ENCODE assay signal across 9 mouse cellular contexts in the genomic region with DNA sequence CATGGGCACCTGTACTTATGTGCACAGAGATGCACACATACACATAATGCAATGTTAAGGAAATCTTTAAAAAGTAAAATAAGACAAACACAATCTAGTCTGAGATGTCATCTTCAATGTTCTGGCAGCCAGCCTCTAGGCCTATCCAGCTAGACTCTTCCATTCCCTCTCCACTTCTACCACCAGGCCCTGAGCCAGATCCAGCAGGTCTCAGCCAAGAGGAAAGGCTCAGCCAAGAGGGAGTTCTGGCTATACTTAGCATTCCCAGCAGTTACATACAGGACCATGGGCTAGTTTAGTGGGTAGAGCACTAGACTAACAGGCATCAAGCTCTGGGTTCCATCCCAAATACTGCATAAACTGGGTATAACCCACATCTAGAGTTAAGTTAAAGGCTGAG. TPM values are rescaled to one million over a fixed set of nuclear protein-coding genes. Genes with fewer than 3 reads are reported as not detected.
A peak's percentile ranks its signal among the peaks of the same experiment; 100 is the strongest.
DNase-seq lines count a peak whose midpoint lies in the region; ATAC-seq lines count a peak whose summit lies in the region.
"Had no signal": no experiment of that assay in that cellular context is flagged by ENCODE, and none has a peak within 500 bp of the region (broad histone marks: within the 10 kb centered on the region; RNA-seq: fewer than 3 reads in every experiment).

No protein-coding gene starts in this region.

- H3K27ac ChIP-seq in liver, embryonic 11.5 days (ENCODE audit: low read depth, low read length): 0 out of 2 replicates have a peak overlapping the region, but pooled peaks have one; percentile 6
- peak overlapping the region; percentile 35 to 72; a peak in 3 of 4 replicates for H3K27ac ChIP-seq in heart, embryonic 14.5 days (replicated peaks in 1 of 2; ENCODE audit: control insufficient read depth in 1 of 2, insufficient read depth in 1 of 2, low read depth in 2 of 2, low read length in 2 of 2)
- H3K27ac ChIP-seq: liver, embryonic 14.5 days had no signal

- H3K27me3 ChIP-seq in liver, embryonic 11.5 days (replicated peaks; ENCODE audit: control insufficient read depth, insufficient read depth, low read length): no peaks in the 10 kb centered on the region
- H3K27me3 ChIP-seq in heart, embryonic 14.5 days (ENCODE audit: control insufficient read depth, insufficient read depth, low read length): no peaks in the 10 kb centered on the region

- H3K4me3 ChIP-seq in liver, embryonic 11.5 days (ENCODE audit: low read depth, low read length): no peak overlapping the region
- no peak overlapping the region for H3K4me3 ChIP-seq in heart, embryonic 14.5 days (ENCODE audit: control insufficient read depth in 1 of 2, insufficient read depth in 1 of 2, low read depth in 1 of 2, low read length in 2 of 2)

- no peak overlapping the region for H3K9ac ChIP-seq in liver, embryonic 11.5 days (ENCODE audit: low read depth, low read length)
- no peak overlapping the region for H3K9ac ChIP-seq in heart, embryonic 14.5 days (ENCODE audit: low read length)
- H3K9ac ChIP-seq: liver, embryonic 14.5 days had no signal

- no peak overlapping the region for H3K4me2 ChIP-seq in liver, embryonic 11.5 days
- no peak overlapping the region for H3K4me2 ChIP-seq in heart, embryonic 14.5 days (ENCODE audit: low read length)

- DNase-seq in liver, embryonic 11.5 days (ENCODE audit: low spot score): no peak
- no peak for DNase-seq in liver
- DNase-seq in cerebellum, postnatal 10 days: peak; percentile 94 to 96
- DNase-seq in lung, adult 18-20 months: peak; percentile 65 to 67
- peak; percentile 38 for DNase-seq in telencephalon, adult 2 months (ENCODE audit: low read depth, low spot score)
- DNase-seq in neural tube, embryonic 10.5 days (ENCODE audit: extremely low spot score, low spot score): no peak

- no peaks in the 10 kb centered on the region for H3K36me3 ChIP-seq in liver, embryonic 11.5 days (ENCODE audit: control insufficient read depth, insufficient read depth, low read length)
- no peaks in the 10 kb centered on the region for H3K36me3 ChIP-seq in heart, embryonic 14.5 days (ENCODE audit: control insufficient read depth, insufficient read depth, low read length)

- peaks cover 36% of the 10 kb centered on the region for H3K4me1 ChIP-seq in liver, embryonic 11.5 days (replicated peaks; ENCODE audit: control insufficient read depth, insufficient read depth, low read length)
- H3K4me1 ChIP-seq in heart, embryonic 14.5 days (ENCODE audit: control insufficient read depth in 2 of 2, insufficient read depth in 2 of 2, low read length in 2 of 2): peaks cover 19 to 53% of the 10 kb centered on the region in 2 experiments

- no peak for ATAC-seq in liver, embryonic 11.5 days (replicated peaks; ENCODE audit: low FRiP score)
- peak; percentile 74; the same call in 1 of the 2 replicates for ATAC-seq in heart, embryonic 14.5 days (ENCODE audit: insufficient number of reproducible peaks, insufficient read depth, low FRiP score, low read depth)
- no peak for ATAC-seq in erythroid progenitor cell, adult 5-6 weeks (replicated peaks; ENCODE audit: low FRiP score, poor library complexity, severe bottlenecking)

- H3K9me3 ChIP-seq in liver, embryonic 11.5 days (ENCODE audit: control insufficient read depth, low read length): no peaks in the 10 kb centered on the region
- no peaks in the 10 kb centered on the region for H3K9me3 ChIP-seq in heart, embryonic 14.5 days (ENCODE audit: control insufficient read depth, low read length)

RNA-seq across cellular contexts. Expression of a gene that starts 26.3 kb away (rescaled TPM):
- polyA plus RNA-seq in liver, embryonic 11.5 days (2014; fragmentation: Nextera tagmentation; extraction: Ambion mirVana): 45.8 and 50.0 TPM in 2 replicates
- polyA plus RNA-seq in heart, embryonic 14.5 days (2014; fragmentation: Nextera tagmentation; extraction: Ambion mirVana): 71.6 and 76.8 TPM in 2 replicates
- 42.3 and 57.3 TPM in 2 replicates for total RNA-seq in erythroid progenitor cell, adult 5-6 weeks (2015; ENCODE audit: low replicate concordance)
- total RNA-seq in erythroid progenitor cell, adult 5-6 weeks (2017; ENCODE audit: low replicate concordance): 71.5 and 79.1 TPM in 2 replicates

Comparison
In these comparisons a context has a peak if more than half of its experiments do, and no peak if none do; other contexts are left out.
1. DNase-seq: peak in cerebellum, postnatal 10 days (2 of 2), lung, adult 18-20 months (2 of 2) and telencephalon, adult 2 months (single experiment); none in liver, embryonic 11.5 days (single experiment), liver (single experiment) and neural tube, embryonic 10.5 days (single experiment).